Mouse (Mus musculus) urinary bladder, postnatal 14 days (tissue): Measurements from ENCODE around the gene Nubp2.

Source experiments
- DNase-seq: peaks from one replicate; pipeline ENCODE4 v3.0.0; 2021; ENCODE audit warnings: low spot score

Gene Nubp2

GRCm38 (mm10) chr17:24886134-24886931 lies at the start of gene Nubp2, which contains the start of gene Spsb3:
Nubp2 (minus strand) TSS chr17:24886349.
Spsb3 (plus strand) TSS chr17:24886643.
- DNase-seq, result peak; percentile 99

GRCm38 (mm10) chr17:24935666-24936065 lies 49.5 kb upstream of the Nubp2 start:
- DNase-seq, result no peak

GRCm38 (mm10) chr17:24934926-24935325 lies 48.8 kb upstream of the Nubp2 start:
- peak; percentile 7 for DNase-seq

- DNase-seq, result no peak
Observed at GRCm38 (mm10) chr17:24933163-24933562, 47.0 kb upstream of the Nubp2 start.

GRCm38 (mm10) chr17:24932431-24932830 lies 46.3 kb upstream of the Nubp2 start:
- DNase-seq, result no peak

GRCm38 (mm10) chr17:24929506-24929905 lies 43.4 kb upstream of the Nubp2 start:
- no peak for DNase-seq

- DNase-seq, result no peak
Observed at GRCm38 (mm10) chr17:24923246-24923645, 37.1 kb upstream of the Nubp2 start.

- DNase-seq, result no peak
Observed at GRCm38 (mm10) chr17:24913984-24914383, 27.8 kb upstream of the Nubp2 start.

- DNase-seq, result no peak
Observed at GRCm38 (mm10) chr17:24907591-24907990, 21.4 kb upstream of the Nubp2 start.

GRCm38 (mm10) chr17:24903767-24904166 lies 17.6 kb upstream of the Nubp2 start:
- no peak for DNase-seq

GRCm38 (mm10) chr17:24902671-24903474 lies 16.7 kb upstream of the Nubp2 start:
- no peak for DNase-seq

- no peak for DNase-seq
Observed at GRCm38 (mm10) chr17:24902124-24902523, 16.0 kb upstream of the Nubp2 start.

- no peak for DNase-seq
Observed at GRCm38 (mm10) chr17:24900014-24900413, 13.9 kb upstream of the Nubp2 start.

GRCm38 (mm10) chr17:24899153-24899552 lies 13.0 kb upstream of the Nubp2 start:
- DNase-seq, result no peak

- no peak for DNase-seq
Observed at GRCm38 (mm10) chr17:24898041-24898854, 12.1 kb upstream of the Nubp2 start.

- DNase-seq, result no peak
Observed at GRCm38 (mm10) chr17:24897600-24897999, 11.5 kb upstream of the Nubp2 start.

GRCm38 (mm10) chr17:24896993-24897269 lies 10.8 kb upstream of the Nubp2 start:
- no peak for DNase-seq

- peak; percentile 77 for DNase-seq
Observed at GRCm38 (mm10) chr17:24896241-24896992, 10.3 kb upstream of the Nubp2 start, which contains the start of gene Nme3. Nme3 (plus strand) TSS chr17:24896500.

GRCm38 (mm10) chr17:24895571-24896240 lies 9.6 kb upstream of the Nubp2 start:
- no peak for DNase-seq

GRCm38 (mm10) chr17:24894995-24895547 lies 8.9 kb upstream of the Nubp2 start, which contains the start of the genes Eme2 and Mrps34:
Eme2 (minus strand) TSS chr17:24895087.
Mrps34 (plus strand) TSS chr17:24895116.
- DNase-seq, result peak; percentile 84
